Mouse (Mus musculus) layer of hippocampus, adult 18-20 months (tissue): ENCODE data around the gene Hmx2. TPM values are rescaled to one million over a fixed set of nuclear protein-coding genes. Genes with fewer than 3 reads are reported as not detected.

ENCODE experiments used
- DNase-seq, 2 experiments: peaks; one replicate each; pipeline ENCODE4 v3.0.0; 2022; ENCODE audit warnings: low spot score in 2 of 2
- long read RNA-seq: library from polyadenylated mRNA; stranded (forward); transcript quantifications from one replicate; pipeline ENCODE4 v2.0.0, GENCODE M21; 2021
- total RNA-seq, 2 experiments: library from RNA; stranded (reverse); gene quantifications; 2 replicates each; pipeline ENCODE4 v1.2.3; 2021

Gene Hmx2
- total RNA-seq: not detected
- long read RNA-seq: 0 reads

DNA sequence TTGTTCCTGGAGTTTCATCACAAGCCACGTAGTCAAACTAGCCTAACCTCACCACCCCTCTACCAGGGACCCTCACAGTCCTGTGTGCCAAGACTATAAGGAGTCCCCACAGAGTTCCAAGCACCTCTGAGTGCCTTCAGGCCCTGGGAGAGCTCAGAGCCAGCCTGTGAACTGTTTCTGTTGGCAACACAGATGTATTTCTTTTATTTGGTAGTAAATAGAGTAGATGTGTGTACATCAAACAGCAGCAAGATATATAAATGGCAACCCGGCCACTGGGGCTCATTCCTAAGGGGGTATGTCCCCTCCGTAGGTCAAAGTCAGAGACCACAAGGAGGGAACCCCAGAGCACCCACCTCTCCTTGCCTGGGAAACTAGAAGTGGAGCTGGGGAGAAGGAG is at the start of gene Hmx2:
TSS of gene Hmx2 (plus strand) at position 301 of the 400 bp plus-strand sequence.
- DNase-seq: no peak

DNA sequence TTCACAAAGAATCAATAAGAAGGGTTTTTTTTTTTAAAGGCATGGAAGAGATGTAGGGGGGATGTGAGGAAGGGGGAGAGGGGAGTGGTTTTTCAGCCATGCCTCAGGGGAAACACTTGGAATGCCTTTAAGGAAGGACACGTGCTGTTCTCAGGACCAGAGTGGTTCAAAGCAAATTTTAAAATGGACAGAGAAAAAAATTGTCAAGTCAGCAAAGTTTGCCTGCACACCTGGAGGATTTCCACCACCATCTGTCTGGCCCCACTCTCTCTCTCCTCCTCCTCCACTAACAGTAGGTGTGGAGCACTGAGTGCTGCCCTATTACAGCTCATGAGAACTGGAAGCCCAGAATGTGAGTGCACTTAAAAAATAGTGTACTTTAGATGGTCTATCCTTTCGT is 44.8 kb upstream of the Hmx2 start:
- DNase-seq: no peak

DNA sequence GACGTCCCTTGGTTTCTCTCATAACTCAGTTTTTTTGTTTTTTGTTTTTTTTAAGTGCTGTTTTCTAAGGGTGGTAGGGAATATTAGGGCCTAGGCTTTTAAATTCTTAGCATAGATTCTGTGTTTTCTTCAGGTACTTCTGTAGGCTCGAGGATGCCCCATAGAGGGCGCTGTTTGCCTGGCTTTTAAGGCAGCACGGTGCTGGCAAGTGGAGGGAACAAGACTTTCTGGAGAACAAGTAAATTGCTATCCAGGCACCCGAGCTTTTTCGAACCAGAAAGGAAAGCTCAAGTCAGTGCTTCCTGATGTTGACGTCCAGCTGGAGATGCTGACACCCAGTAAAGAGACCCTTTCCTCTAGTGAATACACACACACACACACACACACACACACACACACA is 8.6 kb upstream of the Hmx2 start:
- peak; percentile 66 to 83 for DNase-seq

DNA sequence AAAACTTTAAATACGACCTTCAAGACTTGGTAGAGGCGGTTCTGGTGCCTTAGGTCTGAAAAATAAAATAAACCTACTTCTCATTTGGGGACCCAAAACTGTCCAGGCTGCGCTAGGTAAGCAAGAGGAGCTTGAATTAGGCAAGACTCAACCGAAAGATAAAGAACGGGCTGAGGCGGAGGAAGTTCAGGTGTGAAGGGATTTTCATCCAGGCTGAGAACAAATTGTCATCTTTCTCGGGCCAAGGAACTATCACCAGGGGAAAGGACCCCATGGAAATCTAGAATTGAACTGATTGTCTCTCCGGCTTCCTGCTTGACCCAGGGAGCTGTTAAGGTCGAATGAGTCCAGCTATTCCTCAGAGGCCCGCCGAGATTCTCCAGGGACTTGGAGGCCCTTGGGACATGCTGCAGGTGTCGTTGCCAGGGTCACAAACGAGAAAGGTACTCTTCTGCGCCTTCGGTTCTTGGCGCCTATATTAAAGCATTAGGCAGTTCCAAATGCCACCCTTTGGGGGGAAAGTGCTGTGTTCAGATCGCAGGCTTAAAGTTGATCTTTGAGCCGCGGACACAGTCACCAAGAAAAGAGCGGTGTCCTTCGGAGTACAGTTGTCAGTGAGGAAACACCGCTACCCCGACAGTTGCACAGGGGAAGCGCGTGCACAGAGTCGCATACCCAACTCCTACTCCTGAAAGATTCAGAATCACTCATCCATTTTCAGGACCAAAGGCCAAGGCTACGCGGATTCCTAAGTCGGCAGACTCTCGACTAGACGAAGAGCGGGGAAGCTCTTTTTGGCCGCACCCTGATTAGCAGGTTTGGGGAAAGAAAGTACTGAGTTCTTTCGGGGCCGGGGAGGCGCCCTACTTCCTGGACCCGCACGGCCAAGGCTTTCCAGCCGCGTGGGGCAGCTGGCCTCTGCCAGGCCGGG is 7.1 kb upstream of the Hmx2 start:
- no peak for DNase-seq

DNA sequence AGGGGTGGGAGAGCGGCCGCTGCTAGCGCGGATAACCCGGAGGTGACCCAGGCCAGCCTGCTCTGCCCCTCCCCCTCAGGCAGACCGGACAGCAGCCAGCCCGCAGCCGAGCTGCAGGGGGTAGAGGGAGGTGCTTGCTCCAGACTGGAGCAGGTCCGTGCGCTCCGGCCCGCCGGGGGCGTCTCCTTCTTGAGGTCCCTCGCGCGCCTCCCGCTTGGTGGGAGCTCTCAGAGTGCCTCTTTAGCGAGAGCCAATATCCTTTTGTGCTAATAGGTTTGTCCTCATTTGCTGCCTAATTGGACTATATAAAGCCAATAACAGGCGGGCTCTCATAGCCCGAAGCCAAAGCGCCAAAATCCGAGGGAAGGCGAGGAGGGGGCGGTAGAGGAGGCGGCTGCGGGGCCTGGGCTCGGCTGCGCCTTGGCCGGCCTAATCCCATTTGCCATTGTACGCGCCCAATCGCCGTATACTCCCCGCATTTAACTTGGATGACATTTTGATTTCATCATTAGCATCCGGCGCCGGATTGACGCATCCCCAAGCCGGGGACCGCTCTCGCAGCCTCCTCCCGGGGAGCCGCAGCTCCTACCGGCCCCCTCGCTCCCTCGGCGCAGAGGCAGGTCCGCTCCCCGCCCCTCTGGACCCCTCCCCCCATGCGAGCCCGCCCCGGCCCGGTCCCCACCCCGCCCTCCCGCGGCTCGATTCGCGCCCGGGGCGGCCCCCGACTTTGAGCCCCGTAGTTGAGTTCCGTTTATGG is 6.3 kb upstream of the Hmx2 start, which contains the start of gene Hmx3:
TSS of gene Hmx3 (plus strand) at position 753 of the 757 bp plus-strand sequence.
- no peak for DNase-seq

DNA sequence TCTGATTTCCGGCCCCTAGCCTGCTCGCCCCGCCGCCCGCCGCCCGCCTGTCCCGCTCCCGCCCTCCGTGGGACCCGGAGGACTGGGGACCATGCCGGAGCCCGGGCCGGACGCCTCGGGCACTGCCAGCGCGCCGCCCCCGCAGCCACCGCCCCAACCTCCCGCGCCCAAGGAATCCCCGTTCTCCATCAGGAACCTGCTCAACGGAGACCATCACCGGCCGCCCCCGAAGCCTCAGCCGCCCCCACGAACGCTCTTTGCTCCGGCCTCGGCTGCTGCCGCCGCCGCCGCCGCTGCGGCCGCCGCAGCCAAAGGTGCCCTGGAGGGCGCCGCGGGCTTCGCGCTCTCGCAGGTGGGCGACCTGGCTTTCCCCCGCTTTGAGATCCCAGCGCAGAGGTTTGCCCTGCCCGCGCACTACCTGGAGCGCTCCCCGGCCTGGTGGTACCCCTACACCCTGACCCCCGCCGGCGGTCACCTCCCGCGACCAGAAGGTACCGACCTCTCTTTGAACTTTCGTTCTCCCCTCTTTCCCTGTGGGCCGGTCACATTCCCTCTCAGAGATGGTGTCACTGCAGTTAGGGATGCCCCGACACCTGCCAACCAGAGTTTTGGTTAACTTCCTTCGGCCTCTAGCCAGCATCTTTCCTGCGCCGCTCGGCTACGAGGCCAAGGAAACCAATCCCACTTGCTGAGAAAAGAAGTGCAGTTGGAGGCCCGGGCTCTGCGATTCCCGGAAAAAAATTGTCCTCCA is 5.5 kb upstream of the Hmx2 start:
- no peak for DNase-seq

DNA sequence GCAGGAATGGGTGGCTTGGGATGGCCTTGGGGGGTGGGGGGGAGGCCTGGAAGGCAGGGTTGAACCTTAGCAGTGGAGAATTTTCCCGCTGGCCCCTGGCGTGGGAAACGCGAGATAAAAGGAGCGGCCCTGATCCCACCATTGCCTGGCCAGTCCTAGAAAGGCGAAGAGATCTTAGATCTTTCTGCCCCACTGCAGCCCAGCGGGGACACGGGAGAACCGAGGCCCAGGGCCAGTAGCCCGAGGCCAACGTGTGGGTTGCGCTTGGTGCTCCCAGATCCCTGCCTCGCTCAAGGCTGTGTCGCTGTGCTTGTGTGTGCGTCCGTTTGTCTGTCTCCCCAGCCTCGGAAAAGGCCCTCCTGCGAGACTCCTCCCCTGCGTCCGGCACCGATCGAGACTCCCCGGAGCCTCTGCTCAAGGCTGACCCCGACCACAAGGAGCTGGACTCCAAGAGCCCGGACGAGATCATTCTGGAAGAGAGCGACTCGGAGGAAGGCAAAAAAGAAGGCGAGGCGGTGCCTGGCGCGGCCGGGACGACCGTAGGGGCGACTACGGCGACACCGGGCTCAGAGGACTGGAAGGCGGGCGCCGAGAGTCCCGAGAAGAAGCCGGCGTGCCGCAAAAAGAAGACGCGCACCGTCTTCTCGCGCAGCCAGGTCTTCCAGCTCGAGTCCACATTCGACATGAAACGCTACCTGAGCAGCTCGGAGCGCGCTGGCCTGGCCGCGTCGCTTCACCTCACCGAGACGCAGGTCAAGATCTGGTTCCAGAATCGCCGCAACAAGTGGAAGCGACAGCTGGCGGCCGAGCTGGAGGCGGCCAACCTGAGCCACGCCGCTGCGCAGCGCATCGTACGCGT is 4.7 kb upstream of the Hmx2 start:
- DNase-seq: no peak

DNA sequence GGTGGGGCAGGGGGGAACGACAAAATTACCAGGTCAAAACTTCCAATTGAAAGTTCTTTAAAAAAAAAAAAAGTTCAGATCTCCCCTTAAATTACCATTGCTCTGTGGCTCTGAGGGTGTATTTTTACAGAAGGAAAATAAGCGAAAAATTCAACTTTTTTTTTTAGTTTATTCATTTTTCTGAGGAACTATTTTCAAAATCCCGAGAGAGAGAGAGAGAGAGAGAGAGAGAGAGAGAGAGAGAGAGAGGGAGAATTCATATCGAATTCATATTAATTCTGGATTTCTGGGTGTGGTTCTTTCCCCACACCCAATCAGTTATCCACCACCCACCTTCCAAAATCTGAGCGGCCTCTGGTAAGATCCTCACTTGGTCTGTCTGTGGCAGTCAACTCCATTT is 3.7 kb upstream of the Hmx2 start:
- no peak for DNase-seq

DNA sequence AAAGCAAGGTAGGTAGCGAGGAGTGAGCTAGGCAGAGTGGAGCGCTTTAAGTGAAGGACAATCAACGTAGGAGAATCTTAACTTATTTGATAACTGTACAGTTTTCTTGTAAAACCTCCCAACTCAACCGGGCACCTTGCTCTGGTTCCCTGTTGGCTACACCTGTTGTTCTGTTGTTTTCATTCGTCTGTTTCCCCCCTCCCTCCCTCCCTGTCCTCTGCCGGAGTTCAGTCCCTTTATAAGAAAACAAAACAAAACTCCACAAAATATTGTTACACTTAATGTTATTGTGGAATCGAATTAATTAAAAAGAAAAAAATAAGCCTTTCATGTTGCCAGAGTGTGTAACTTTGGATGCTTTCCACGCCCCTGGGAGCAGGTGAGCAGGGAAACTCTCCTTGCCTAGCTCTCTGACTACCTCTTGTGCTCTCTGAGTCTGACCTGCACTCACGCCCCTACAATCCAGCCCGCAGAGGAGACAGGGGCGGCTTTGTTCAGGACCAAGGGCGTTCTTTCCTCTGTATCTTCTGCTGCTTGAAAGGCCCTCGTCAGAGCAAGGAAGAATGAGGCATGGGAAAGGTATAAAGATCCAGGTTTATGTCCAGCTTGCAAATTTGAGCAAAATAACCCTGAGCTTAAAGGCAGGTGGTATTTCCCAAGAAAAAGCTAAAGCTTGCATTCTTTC is 2.7 kb upstream of the Hmx2 start:
- DNase-seq: no peak

DNA sequence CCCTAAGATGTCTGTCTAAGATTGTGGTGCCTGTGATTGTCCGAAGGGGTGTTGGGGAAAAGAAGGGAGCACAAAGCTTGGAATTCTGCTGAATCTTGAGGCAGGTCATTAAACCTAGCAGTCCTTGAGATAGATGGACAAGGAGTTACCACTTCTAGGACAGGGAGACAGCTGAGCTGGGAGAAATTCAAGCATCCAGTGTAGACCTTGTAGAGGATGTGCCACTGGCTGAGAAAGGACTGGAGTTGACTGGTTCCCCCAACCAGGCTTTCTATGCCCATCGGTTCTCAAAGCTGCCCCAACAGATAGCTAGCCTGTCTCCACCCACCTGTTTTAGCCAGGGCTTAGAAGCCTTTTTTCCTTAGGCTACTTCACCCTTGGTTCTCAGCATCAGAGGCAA is 2.1 kb upstream of the Hmx2 start:
- no peak for DNase-seq

DNA sequence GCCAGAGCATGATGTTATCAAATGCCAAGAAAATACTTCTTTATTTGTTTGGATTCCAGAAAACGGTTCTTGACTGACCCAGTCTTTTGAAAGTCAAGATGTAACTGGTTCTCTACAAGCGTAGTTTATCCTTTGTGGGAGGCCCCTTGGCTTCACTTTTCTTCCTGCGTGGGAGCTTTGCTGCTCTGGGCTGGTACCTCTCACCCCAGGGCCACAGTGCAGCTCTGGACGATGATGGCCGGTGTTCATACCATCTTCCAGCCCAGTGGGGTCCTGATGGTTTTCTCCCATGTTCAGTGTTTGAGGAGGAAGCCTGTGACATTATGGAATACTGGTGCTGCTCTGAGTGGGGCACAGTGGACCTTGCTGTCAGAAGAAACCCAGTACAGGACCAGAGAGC is 1.1 kb upstream of the Hmx2 start:
- DNase-seq: no peak

DNA sequence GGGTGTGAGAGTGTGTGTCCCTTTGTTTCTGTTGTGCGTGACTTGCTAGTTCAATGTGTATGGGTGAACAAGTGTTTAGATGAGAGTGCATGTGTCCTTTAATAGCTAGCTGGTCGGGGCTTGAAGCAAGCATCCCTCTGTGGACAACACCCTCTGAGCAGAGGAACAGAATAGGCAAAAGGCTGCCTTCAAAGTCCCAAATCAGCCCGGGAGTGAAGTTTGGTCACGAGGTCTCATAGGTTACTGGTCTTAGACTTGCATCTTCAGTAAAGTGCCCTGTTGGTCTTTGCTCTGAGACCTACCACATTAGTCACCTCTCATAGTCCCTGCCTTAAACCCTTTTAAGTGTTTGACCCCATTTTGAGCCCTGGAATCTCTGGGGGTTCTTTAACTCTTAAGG is 2.9 kb downstream of the Hmx2 start:
- DNase-seq: no peak

DNA sequence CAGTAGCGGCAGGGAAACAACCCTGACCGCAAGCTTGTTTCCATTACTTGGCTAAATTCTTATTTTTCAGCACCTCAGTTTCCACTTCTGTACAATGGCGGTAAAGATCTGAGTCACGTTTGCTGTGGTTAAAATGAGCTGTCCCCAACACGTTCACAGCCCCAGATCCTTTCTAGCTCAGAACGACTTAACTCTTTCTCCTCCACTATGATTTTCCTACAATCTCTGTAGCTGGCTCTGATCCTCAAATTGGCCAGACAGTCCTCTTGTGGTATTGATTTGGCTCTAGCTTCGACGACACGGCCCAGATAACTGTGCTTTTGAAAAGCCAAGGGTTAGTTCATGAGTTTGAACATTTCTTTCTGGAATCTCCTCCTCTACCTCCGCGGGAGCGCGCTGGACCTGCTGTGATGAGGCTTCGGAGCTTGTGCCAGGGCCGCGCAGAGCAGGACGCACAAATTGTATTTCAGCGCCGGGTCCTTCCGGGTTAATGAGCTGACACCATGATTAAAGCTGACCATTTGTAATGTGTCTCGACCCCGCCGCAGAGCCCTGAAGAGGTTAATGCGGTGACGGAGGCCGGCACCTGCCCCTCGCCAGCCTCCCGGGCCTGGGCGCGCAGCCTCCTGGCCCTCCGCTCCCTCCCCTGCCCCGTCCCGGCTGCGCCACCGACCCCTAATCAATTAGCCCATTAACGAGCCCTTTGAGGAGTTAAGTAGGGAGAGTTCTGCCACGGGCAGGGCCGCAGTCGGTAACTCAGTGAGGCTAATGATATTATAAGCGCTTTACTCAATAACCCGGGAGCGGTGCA is 3.6 kb downstream of the Hmx2 start:
- DNase-seq: no peak

DNA sequence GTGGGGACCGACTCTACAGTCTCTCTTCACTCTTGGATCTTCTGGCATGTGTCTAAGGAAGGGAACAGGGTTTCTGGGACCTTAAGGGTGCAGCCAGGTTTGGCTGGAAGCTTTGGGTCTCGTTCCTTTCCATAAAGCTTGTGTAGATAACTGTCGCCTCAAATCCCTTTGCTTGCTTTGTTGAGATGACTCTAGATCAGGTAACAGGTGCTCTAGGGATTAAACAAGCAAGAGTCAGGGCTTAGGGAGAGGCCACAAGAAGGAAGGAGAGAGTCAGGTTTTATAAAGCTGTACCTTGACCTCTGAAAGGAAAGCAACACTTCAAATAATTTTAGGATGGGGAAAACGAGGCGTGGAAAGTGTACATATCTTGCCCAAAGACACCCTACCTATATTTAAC is 4.2 kb downstream of the Hmx2 start:
- DNase-seq: no peak

DNA sequence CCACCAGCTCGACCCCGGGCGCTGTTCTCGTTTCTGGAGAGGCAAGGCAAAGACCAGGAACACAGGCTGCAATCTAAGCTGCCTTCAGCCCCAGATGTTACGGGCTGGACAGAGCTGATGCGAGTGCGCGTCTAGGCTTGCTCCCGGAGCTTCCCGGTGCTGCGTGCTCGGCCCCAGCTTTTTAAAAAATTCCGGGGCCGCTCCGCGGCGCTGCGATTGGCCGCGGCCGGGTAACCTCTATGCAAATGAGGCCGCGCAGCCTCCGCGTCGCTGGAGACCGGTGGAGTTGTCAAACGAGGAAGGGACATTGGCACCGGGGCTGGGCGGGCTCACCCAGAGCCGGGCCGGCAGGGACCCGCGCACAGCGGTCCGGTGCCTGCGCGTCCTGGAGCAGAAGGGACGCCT is 5.2 kb downstream of the Hmx2 start:
- DNase-seq: no peak

DNA sequence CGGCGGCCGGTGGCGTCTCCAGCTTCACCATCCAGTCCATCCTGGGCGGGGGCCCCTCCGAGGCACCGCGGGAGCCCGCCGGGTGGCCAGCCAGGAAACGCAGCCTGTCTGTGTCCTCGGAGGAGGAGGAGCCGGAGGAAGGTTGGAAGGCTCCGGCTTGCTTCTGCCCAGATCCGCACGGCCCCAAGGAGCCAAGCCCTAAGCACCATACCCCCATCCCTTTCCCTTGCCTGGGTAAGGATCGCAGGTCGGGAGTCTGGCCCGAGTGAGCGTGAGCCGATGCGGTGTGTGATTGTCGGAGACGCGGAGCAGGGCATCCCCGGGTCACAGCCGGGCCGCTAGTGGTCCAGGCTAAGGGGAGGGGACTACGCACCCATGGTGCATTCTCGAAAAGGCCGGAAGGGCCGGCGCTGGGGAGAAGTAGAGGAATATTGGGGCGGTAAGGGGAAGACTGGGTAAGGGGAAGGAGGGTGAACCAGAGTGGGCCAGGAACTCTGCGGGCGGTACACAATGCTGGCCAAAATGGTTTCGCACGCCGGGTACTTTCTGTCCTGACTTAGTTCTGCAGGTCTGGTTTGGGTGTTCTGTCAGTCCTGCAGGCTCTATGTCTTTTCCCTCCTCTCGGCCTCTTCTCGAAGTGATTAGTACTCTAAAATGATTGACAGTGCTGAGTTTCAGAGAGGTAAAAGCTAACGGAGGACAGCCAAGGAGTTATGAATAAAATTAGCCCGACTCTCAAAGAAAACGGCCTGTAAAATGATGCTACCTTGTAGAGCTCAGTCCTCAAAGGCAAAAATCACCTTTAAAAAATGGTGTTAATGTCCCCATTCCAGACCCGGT is 6.0 kb downstream of the Hmx2 start:
- DNase-seq: no peak

DNA sequence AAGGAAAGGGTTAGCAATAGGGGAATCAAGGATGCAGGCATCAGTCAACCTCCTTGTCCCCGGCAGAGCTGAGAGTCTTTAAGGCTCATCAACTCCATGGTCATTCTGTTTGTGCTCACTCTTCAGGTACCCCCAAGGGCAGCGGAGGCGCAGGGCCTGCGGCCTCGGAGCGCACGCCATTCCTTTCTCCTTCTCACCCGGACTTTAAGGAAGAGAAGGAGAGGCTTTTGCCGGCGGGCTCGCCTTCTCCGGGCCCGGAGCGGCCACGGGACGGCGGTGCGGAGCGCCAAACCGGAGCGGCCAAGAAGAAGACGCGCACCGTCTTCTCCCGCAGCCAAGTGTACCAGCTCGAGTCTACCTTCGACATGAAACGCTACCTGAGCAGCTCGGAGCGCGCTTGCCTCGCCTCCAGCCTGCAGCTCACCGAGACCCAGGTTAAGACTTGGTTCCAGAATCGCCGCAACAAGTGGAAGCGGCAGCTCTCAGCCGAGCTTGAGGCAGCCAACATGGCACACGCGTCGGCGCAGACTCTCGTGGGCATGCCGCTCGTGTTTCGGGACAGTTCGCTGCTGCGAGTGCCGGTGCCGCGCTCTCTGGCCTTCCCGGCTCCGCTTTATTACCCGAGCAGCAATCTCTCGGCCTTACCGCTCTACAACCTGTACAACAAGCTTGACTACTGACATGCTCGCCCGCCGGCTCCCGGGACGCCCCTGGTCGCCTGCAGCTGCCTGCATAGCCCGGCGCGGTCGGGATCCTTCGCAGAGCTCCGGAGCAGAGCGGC is 6.9 kb downstream of the Hmx2 start:
- no peak for DNase-seq

DNA sequence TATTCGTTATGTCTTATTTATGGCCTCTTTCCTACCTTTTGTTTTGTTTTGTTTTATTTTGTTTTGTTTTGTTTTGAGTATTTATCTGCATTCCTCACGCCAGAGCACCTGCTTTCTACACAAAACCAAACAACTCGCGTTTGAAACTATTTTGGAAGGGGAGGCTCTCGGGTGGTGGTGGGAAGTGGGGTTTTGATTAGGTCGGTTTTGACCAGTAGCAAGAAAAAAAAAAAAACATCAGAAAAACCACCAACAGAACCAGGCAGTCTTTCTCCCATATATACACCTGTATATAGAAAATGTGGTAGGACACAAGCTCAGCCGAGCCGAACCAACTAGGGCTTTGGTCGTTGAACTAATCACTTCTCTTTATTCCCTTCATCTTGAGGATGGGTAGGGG is 7.5 kb downstream of the Hmx2 start:
- DNase-seq: no peak
